ENCODE assay signal across 8 mouse cellular contexts in the genomic region with DNA sequence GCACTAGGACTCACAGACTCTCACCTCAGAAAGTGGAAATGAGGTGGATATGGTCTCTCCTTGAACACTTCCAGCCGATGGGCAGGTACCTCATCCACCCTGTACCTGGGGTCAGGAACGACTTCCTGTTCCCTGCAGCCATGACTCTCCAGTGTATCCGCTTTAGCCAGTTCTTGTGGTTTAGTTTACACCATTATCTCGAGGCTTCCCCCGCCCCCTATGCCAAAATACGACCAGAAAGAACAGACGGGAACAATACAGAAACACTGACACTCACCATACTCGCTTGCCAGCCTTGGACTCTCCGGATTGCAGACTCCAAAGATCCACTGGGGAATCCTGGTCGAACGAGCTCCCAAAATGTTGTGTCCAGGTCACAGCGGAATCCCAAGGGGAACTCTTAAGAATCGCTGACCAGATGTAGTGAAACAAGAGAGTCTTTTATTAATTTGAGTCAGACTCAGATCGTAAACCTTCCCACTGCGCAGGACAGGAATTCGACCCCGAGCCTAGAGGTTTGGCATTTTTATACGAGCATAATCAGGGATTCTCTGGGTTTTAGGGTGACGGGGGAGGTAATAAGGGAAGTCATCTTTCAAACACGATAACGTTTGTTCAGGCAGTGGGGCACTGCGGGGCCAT. TPM values are rescaled to one million over a fixed set of nuclear protein-coding genes. Genes with fewer than 3 reads are reported as not detected.
A peak's percentile ranks its signal among the peaks of the same experiment; 100 is the strongest.
DNase-seq lines count a peak whose midpoint lies in the region; ATAC-seq and TF ChIP-seq lines count a peak whose summit lies in the region.

No protein-coding gene starts in this region.

- no peaks in the 10 kb centered on the region for H3K4me1 ChIP-seq in lung, embryonic 14.5 days (ENCODE audit: insufficient read depth)
- H3K4me1 ChIP-seq in hindbrain, embryonic 16.5 days (ENCODE audit: control insufficient read depth, insufficient read depth, low read depth, low read length), result no peaks in the 10 kb centered on the region
- H3K4me1 ChIP-seq in neural tube, embryonic 12.5 days, result no peaks in the 10 kb centered on the region

- H3K9me3 ChIP-seq in lung, embryonic 14.5 days (ENCODE audit: low read depth, low read length), result no peaks in the 10 kb centered on the region
- no peaks in the 10 kb centered on the region for H3K9me3 ChIP-seq in hindbrain, embryonic 16.5 days (ENCODE audit: control insufficient read depth, low read length)
- H3K9me3 ChIP-seq in neural tube, embryonic 12.5 days, result no peaks in the 10 kb centered on the region

- no peak for TF ChIP-seq CTCF in lung, embryonic 14.5 days (IDR thresholded peaks at IDR 0.05; ENCODE audit: low read depth)
- TF ChIP-seq CTCF in layer of hippocampus, adult 2 months (conservative IDR thresholded peaks at IDR 0.05), result no peak

- peak overlapping the region; percentile 55 for H3K4me2 ChIP-seq in lung, embryonic 14.5 days
- H3K4me2 ChIP-seq in hindbrain, embryonic 16.5 days (ENCODE audit: low read length), result peak overlapping the region; percentile 6; the same call in 1 of the 2 replicates
- H3K4me2 ChIP-seq in neural tube, embryonic 12.5 days (replicated peaks), result peak overlapping the region; percentile 42

- peak overlapping the region; percentile 10 for H3K4me3 ChIP-seq in lung, embryonic 14.5 days (ENCODE audit: low read depth, low read length)
- no peak overlapping the region for H3K4me3 ChIP-seq in hindbrain, embryonic 16.5 days (ENCODE audit: low read length)
- no peak overlapping the region for H3K4me3 ChIP-seq in neural tube, embryonic 12.5 days
- H3K4me3 ChIP-seq in layer of hippocampus, adult 2 months, result no peak overlapping the region

- no peaks in the 10 kb centered on the region for H3K36me3 ChIP-seq in lung, embryonic 14.5 days (ENCODE audit: insufficient read depth)
- H3K36me3 ChIP-seq in hindbrain, embryonic 16.5 days (ENCODE audit: control insufficient read depth, insufficient read depth, low read length), result no peaks in the 10 kb centered on the region
- no peaks in the 10 kb centered on the region for H3K36me3 ChIP-seq in neural tube, embryonic 12.5 days

- no peak for ATAC-seq in lung, embryonic 14.5 days (ENCODE audit: insufficient read depth)
- ATAC-seq in hindbrain, embryonic 16.5 days, result no peak
- no peak for ATAC-seq in neural tube, embryonic 12.5 days (ENCODE audit: low FRiP score, low read depth)

- H3K27me3 ChIP-seq in lung, embryonic 14.5 days (ENCODE audit: insufficient read depth, low read length), result no peaks in the 10 kb centered on the region
- H3K27me3 ChIP-seq in hindbrain, embryonic 16.5 days (replicated peaks; ENCODE audit: control insufficient read depth, insufficient read depth, low read length), result no peaks in the 10 kb centered on the region
- 0 out of 2 replicates have a peak, but pooled peaks cover 3% of the 10 kb centered on the region for H3K27me3 ChIP-seq in neural tube, embryonic 12.5 days (replicated peaks)

- 29% methylated on average over 22 of the region's 22 CpGs for WGBS in lung, embryonic 14.5 days
- WGBS in hindbrain, embryonic 16.5 days, result 66% methylated on average over 22 of the region's 22 CpGs
- WGBS in neural tube, embryonic 12.5 days, result 43% methylated on average over 22 of the region's 22 CpGs

- H3K9ac ChIP-seq in lung, embryonic 14.5 days, result no peak overlapping the region
- no peak overlapping the region for H3K9ac ChIP-seq in hindbrain, embryonic 16.5 days (ENCODE audit: low read depth, low read length)
- H3K9ac ChIP-seq in neural tube, embryonic 12.5 days, result no peak overlapping the region

- DNase-seq in lung, embryonic 14.5 days, result peak; percentile 28
- DNase-seq in lung, adult 18-20 months, result no peak
- DNase-seq in embryo, embryonic 11 days, result peak; percentile 58
- DNase-seq in c-Kit-positive CD71-positive TER-119-positive erythroid progenitor cells, embryonic 14.5 days (ENCODE audit: low spot score), result no peak
- no peak for DNase-seq in urinary bladder, postnatal 4 days (ENCODE audit: low spot score in 2 of 2)
- DNase-seq in layer of hippocampus, adult 2 months (ENCODE audit: low spot score in 2 of 2), result no peak

- no peak overlapping the region for H3K27ac ChIP-seq in lung, embryonic 14.5 days (ENCODE audit: low read depth)
- no peak overlapping the region for H3K27ac ChIP-seq in hindbrain, embryonic 16.5 days (ENCODE audit: low read depth, low read length)
- H3K27ac ChIP-seq in neural tube, embryonic 12.5 days, result no peak overlapping the region
- no peak overlapping the region for H3K27ac ChIP-seq in layer of hippocampus, adult 2 months

RNA-seq across cellular contexts. Expression of a gene that starts 49.4 kb away (rescaled TPM):
- 4.2 and 5.3 TPM in 2 replicates for polyA plus RNA-seq in lung, embryonic 14.5 days (2014; fragmentation: Nextera tagmentation; extraction: Ambion mirVana)
- 6.1 and 7.2 TPM in 2 replicates for polyA plus RNA-seq in hindbrain, embryonic 16.5 days (2015; fragmentation: Nextera tagmentation; extraction: Ambion mirVana)
- polyA plus RNA-seq in neural tube, embryonic 12.5 days (2016; fragmentation: Nextera tagmentation; extraction: Ambion mirVana), result 4.5 and 5.0 TPM in 2 replicates
- total RNA-seq in layer of hippocampus, adult 2 months (2021), result 1 to 10 TPM; 4.8 to 4.9 TPM

RNA-seq across cellular contexts. Expression of a gene that starts 55.4 kb away (rescaled TPM):
- polyA plus RNA-seq in lung, embryonic 14.5 days (2014; fragmentation: Nextera tagmentation; extraction: Ambion mirVana), result 70.4 and 72.7 TPM in 2 replicates
- polyA plus RNA-seq in hindbrain, embryonic 16.5 days (2015; fragmentation: Nextera tagmentation; extraction: Ambion mirVana), result 63.5 and 64.0 TPM in 2 replicates
- polyA plus RNA-seq in neural tube, embryonic 12.5 days (2016; fragmentation: Nextera tagmentation; extraction: Ambion mirVana), result 70.2 and 85.2 TPM in 2 replicates
- total RNA-seq in layer of hippocampus, adult 2 months (2021), result 10 to 100 TPM; 18.7 to 21.5 TPM

Comparison
In these comparisons a context has a peak if more than half of its experiments do, and no peak if none do; other contexts are left out.
1. DNase-seq: peak in lung, embryonic 14.5 days (single experiment) and embryo, embryonic 11 days (single experiment); none in lung, adult 18-20 months (0 of 2), c-Kit-positive CD71-positive TER-119-positive erythroid progenitor cells, embryonic 14.5 days (single experiment), urinary bladder, postnatal 4 days (0 of 2) and layer of hippocampus, adult 2 months (0 of 2).
2. Peak in every context shown above with its lines, with median percentiles within 50 percentile points of each other: H3K4me2 ChIP-seq.